ENCODE assay signal across 10 mouse cellular contexts in genomic region chr14:56817616-56818015, GRCm38 (mm10). TPM values are rescaled to one million over a fixed set of nuclear protein-coding genes. Genes with fewer than 3 reads are reported as not detected.
DNase-seq lines count a peak whose midpoint lies in the region; ATAC-seq lines count a peak whose summit lies in the region.
"Had no signal": no experiment of that assay in that cellular context is flagged by ENCODE, and none has a peak within 500 bp of the region (broad histone marks: within the 10 kb centered on the region; RNA-seq: fewer than 3 reads in every experiment).

No protein-coding gene starts in this region.

- H3K36me3 ChIP-seq in lung, embryonic 15.5 days = no peaks in the 10 kb centered on the region
- H3K36me3 ChIP-seq in embryonic facial prominence, embryonic 10.5 days (replicated peaks) = no peaks in the 10 kb centered on the region
- H3K36me3 ChIP-seq in hindbrain, embryonic 14.5 days (replicated peaks; ENCODE audit: control insufficient read depth, insufficient read depth) = no peaks in the 10 kb centered on the region
- H3K36me3 ChIP-seq in stomach, embryonic 15.5 days = no peaks in the 10 kb centered on the region

- H3K27ac ChIP-seq in lung, embryonic 15.5 days = no peak overlapping the region
- peak overlapping the region; percentile 59; the same call in 1 of the 2 replicates for H3K27ac ChIP-seq in embryonic facial prominence, embryonic 10.5 days (replicated peaks)
- H3K27ac ChIP-seq in hindbrain, embryonic 14.5 days = no peak overlapping the region
- H3K27ac ChIP-seq in stomach, embryonic 15.5 days = peak overlapping the region; percentile 26; the same call in 1 of the 2 replicates
- H3K27ac ChIP-seq: liver, embryonic 14.5 days had no signal

- WGBS in lung, embryonic 15.5 days = 17% methylated on average over 8 of the region's 11 CpGs
- 10% methylated on average over 11 of the region's 11 CpGs for WGBS in embryonic facial prominence, embryonic 10.5 days
- WGBS in hindbrain, embryonic 14.5 days = 11% methylated on average over 10 of the region's 11 CpGs
- WGBS in stomach, embryonic 15.5 days = 8% methylated on average over 11 of the region's 11 CpGs

- DNase-seq in lung, postnatal 4 days = no peak
- peak; percentile 50 for DNase-seq in embryonic facial prominence, embryonic 10.5 days (ENCODE audit: low spot score)
- DNase-seq in hindbrain, embryonic 14.5 days (ENCODE audit: low spot score) = no peak
- DNase-seq: cerebellum, adult 11 months had no signal

- peaks cover 7% of the 10 kb centered on the region for H3K4me1 ChIP-seq in lung, embryonic 15.5 days
- H3K4me1 ChIP-seq in embryonic facial prominence, embryonic 10.5 days = peaks cover 16% of the 10 kb centered on the region
- peaks cover 8% of the 10 kb centered on the region for H3K4me1 ChIP-seq in hindbrain, embryonic 14.5 days (replicated peaks; ENCODE audit: control insufficient read depth, insufficient read depth, low read length)
- H3K4me1 ChIP-seq in stomach, embryonic 15.5 days = 0 out of 2 replicates have a peak, but pooled peaks cover 8% of the 10 kb centered on the region

- no peak overlapping the region for H3K4me3 ChIP-seq in lung, embryonic 15.5 days
- peak overlapping the region; percentile 41 for H3K4me3 ChIP-seq in embryonic facial prominence, embryonic 10.5 days
- H3K4me3 ChIP-seq in hindbrain, embryonic 14.5 days (replicated peaks; ENCODE audit: low read length) = no peak overlapping the region
- no peak overlapping the region for H3K4me3 ChIP-seq in stomach, embryonic 15.5 days (replicated peaks)

- ATAC-seq in lung, embryonic 15.5 days (ENCODE audit: borderline replicate concordance, extremely low read depth, low FRiP score, low TSS enrichment) = no peak
- ATAC-seq in hindbrain, embryonic 14.5 days (ENCODE audit: low FRiP score) = no peak
- 0 out of 2 replicates have a peak, but pooled peaks have one; percentile 31 for ATAC-seq in stomach, embryonic 15.5 days (ENCODE audit: insufficient read depth, low FRiP score, low read depth)
- no peak for ATAC-seq in granulocyte monocyte progenitor cell, adult 5-6 weeks (replicated peaks; ENCODE audit: poor library complexity, severe bottlenecking)
- ATAC-seq in megakaryocyte progenitor cell, adult 5-6 weeks (replicated peaks; ENCODE audit: poor library complexity) = no peak
- ATAC-seq: inflammation-experienced regulatory T-cells, adult 6 months had no signal

- H3K27me3 ChIP-seq in lung, embryonic 15.5 days = no peaks in the 10 kb centered on the region
- no peaks in the 10 kb centered on the region; the same call in 1 of the 2 replicates for H3K27me3 ChIP-seq in embryonic facial prominence, embryonic 10.5 days (replicated peaks; ENCODE audit: low read depth, poor library complexity, severe bottlenecking)
- H3K27me3 ChIP-seq in hindbrain, embryonic 14.5 days (ENCODE audit: control insufficient read depth, insufficient read depth, low read length) = no peaks in the 10 kb centered on the region
- H3K27me3 ChIP-seq in stomach, embryonic 15.5 days (replicated peaks) = no peaks in the 10 kb centered on the region

- no peaks in the 10 kb centered on the region for H3K9me3 ChIP-seq in lung, embryonic 15.5 days
- no peaks in the 10 kb centered on the region for H3K9me3 ChIP-seq in embryonic facial prominence, embryonic 10.5 days
- H3K9me3 ChIP-seq in hindbrain, embryonic 14.5 days (ENCODE audit: control insufficient read depth, low read length) = peaks cover 11% of the 10 kb centered on the region; the same call in 1 of the 2 replicates
- no peaks in the 10 kb centered on the region for H3K9me3 ChIP-seq in stomach, embryonic 15.5 days

- peak overlapping the region; percentile 30 for H3K4me2 ChIP-seq in lung, embryonic 15.5 days
- peak overlapping the region; percentile 15; the same call in 1 of the 2 replicates for H3K4me2 ChIP-seq in hindbrain, embryonic 14.5 days (replicated peaks)
- H3K4me2 ChIP-seq in stomach, embryonic 15.5 days = peak overlapping the region; percentile 21; the same call in 1 of the 2 replicates

- H3K9ac ChIP-seq in lung, embryonic 15.5 days = no peak overlapping the region
- H3K9ac ChIP-seq in hindbrain, embryonic 14.5 days = no peak overlapping the region
- H3K9ac ChIP-seq in stomach, embryonic 15.5 days = no peak overlapping the region
- H3K9ac ChIP-seq: liver, embryonic 14.5 days had no signal

RNA-seq across cellular contexts. Expression of gene Zmym5, which starts 6.1 kb away (rescaled TPM):
- polyA plus RNA-seq in lung, embryonic 15.5 days (2015; fragmentation: Nextera tagmentation; extraction: Ambion mirVana) = 24.6 and 26.3 TPM in 2 replicates
- polyA plus RNA-seq in embryonic facial prominence, embryonic 10.5 days (2016; fragmentation: Nextera tagmentation; extraction: Ambion mirVana) = 22.2 and 26.5 TPM in 2 replicates
- polyA plus RNA-seq in hindbrain, embryonic 14.5 days (2014; fragmentation: Nextera tagmentation; extraction: Ambion mirVana) = 26.0 and 26.3 TPM in 2 replicates
- polyA plus RNA-seq in stomach, embryonic 15.5 days (2015; fragmentation: Nextera tagmentation; extraction: Ambion mirVana) = 21.9 and 25.4 TPM in 2 replicates
- 13.8 and 19.3 TPM in 2 replicates for total RNA-seq in granulocyte monocyte progenitor cell, adult 5-6 weeks (2014; fragmentation: Nextera tagmentation)
- total RNA-seq in granulocyte monocyte progenitor cell, adult 5-6 weeks (2017) = 14.6 and 17.2 TPM in 2 replicates
- 22.1 and 27.1 TPM in 2 replicates for total RNA-seq in megakaryocyte progenitor cell, adult 5-6 weeks (2015)
- 14.5 and 19.8 TPM in 2 replicates for total RNA-seq in megakaryocyte progenitor cell, adult 5-6 weeks (2017)

RNA-seq across cellular contexts. Expression of gene Pspc1, which starts 39.5 kb away (rescaled TPM):
- polyA plus RNA-seq in lung, embryonic 15.5 days (2015; fragmentation: Nextera tagmentation; extraction: Ambion mirVana) = 25.5 and 26.0 TPM in 2 replicates
- polyA plus RNA-seq in embryonic facial prominence, embryonic 10.5 days (2016; fragmentation: Nextera tagmentation; extraction: Ambion mirVana) = 41.3 and 44.7 TPM in 2 replicates
- polyA plus RNA-seq in hindbrain, embryonic 14.5 days (2014; fragmentation: Nextera tagmentation; extraction: Ambion mirVana) = 46.3 and 55.3 TPM in 2 replicates
- polyA plus RNA-seq in stomach, embryonic 15.5 days (2015; fragmentation: Nextera tagmentation; extraction: Ambion mirVana) = 26.9 TPM in 2 replicates
- 45.1 and 58.0 TPM in 2 replicates for total RNA-seq in granulocyte monocyte progenitor cell, adult 5-6 weeks (2014; fragmentation: Nextera tagmentation)
- 109 and 184 TPM in 2 replicates for total RNA-seq in granulocyte monocyte progenitor cell, adult 5-6 weeks (2017)
- 49.9 and 53.3 TPM in 2 replicates for total RNA-seq in megakaryocyte progenitor cell, adult 5-6 weeks (2015)
- 119 and 174 TPM in 2 replicates for total RNA-seq in megakaryocyte progenitor cell, adult 5-6 weeks (2017)

Comparison
In these comparisons a context has a peak if more than half of its experiments do, and no peak if none do; other contexts are left out.
1. H3K27ac ChIP-seq: peak in embryonic facial prominence, embryonic 10.5 days (single experiment) and stomach, embryonic 15.5 days (single experiment); none in lung, embryonic 15.5 days (single experiment) and hindbrain, embryonic 14.5 days (single experiment).
2. Peak in every context shown above with its lines, with median percentiles within 50 percentile points of each other: H3K4me2 ChIP-seq.